Mouse (Mus musculus) frontal cortex, postnatal 25 days (tissue): ENCODE measurements around the gene Scd4.
"Not testable (repeated sequence)": the region's sequence is repeated elsewhere in the genome, so short reads cannot be mapped to it uniquely, and the experiment has no call there.

Experiments
- DNase-seq, 2 experiments: peaks; one replicate each; pipeline ENCODE4 v3.0.0; 2022; ENCODE audit warnings: low spot score in 2 of 2

Gene Scd4

GRCm38 (mm10) chr19:44300520-44300919, 32.4 kb upstream of the Scd4 start:
- no peak for DNase-seq

GRCm38 (mm10) chr19:44301176-44301575, 31.7 kb upstream of the Scd4 start:
- DNase-seq = no peak

- no peak for DNase-seq
These were observed 31.1 kb upstream of the Scd4 start for GRCm38 (mm10) chr19:44301671-44302305.

GRCm38 (mm10) chr19:44302901-44303300, 30.0 kb upstream of the Scd4 start:
- peak in 1 of 2 experiments; percentile 24 for DNase-seq

GRCm38 (mm10) chr19:44303502-44303901, 29.4 kb upstream of the Scd4 start:
- DNase-seq = no peak

- no peak for DNase-seq
These were observed 28.5 kb upstream of the Scd4 start for GRCm38 (mm10) chr19:44304419-44304818.

GRCm38 (mm10) chr19:44304851-44305510, 27.9 kb upstream of the Scd4 start:
- DNase-seq = no peak

- no peak for DNase-seq
These were observed 27.2 kb upstream of the Scd4 start for GRCm38 (mm10) chr19:44305701-44306100.

GRCm38 (mm10) chr19:44306171-44306570, 26.7 kb upstream of the Scd4 start:
- no peak for DNase-seq

GRCm38 (mm10) chr19:44307101-44307914, 25.6 kb upstream of the Scd4 start:
- no peak for DNase-seq

- DNase-seq = peak in 1 of 2 experiments; percentile 3
These were observed 24.9 kb upstream of the Scd4 start for GRCm38 (mm10) chr19:44307915-44308470.

- peak in 1 of 2 experiments; percentile 3 for DNase-seq
These were observed 24.2 kb upstream of the Scd4 start for GRCm38 (mm10) chr19:44308611-44309246.

GRCm38 (mm10) chr19:44309351-44310154, 23.3 kb upstream of the Scd4 start:
- DNase-seq = no peak

- DNase-seq = not testable (repeated sequence)
These were observed 22.7 kb upstream of the Scd4 start for GRCm38 (mm10) chr19:44310155-44310575.

GRCm38 (mm10) chr19:44310814-44311213, 22.1 kb upstream of the Scd4 start:
- no peak for DNase-seq

GRCm38 (mm10) chr19:44311306-44312006, 21.4 kb upstream of the Scd4 start:
- no peak for DNase-seq

- DNase-seq = no peak
These were observed 20.9 kb upstream of the Scd4 start for GRCm38 (mm10) chr19:44312007-44312360.

GRCm38 (mm10) chr19:44313066-44313465, 19.8 kb upstream of the Scd4 start:
- DNase-seq = no peak

GRCm38 (mm10) chr19:44314327-44314759, 18.5 kb upstream of the Scd4 start:
- DNase-seq = peak in 1 of 2 experiments; percentile 64

- no peak for DNase-seq
These were observed 17.9 kb upstream of the Scd4 start for GRCm38 (mm10) chr19:44314871-44315414.
